Mouse (Mus musculus): Measurements from ENCODE around the gene Tcf7.

The Tcf7 gene

DNA sequence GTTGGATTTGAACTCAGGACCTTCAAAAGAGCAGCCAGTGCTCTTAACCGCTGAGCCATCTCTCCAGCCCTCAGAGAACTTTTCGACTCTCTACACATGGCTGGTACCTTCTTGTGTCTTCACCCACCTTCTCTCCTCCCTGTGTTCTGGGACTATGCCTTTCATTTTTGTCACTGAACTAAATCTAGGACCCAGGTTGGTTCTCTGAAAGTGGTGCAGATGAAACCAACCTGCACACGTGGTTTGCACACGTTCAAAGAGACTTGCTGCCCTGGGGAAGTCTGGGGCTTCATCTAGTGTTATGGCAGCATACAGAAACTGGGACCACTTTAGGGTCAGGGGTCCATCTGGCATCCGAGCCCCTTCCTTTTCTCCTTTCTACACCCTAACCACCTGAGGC, 15.5 kb downstream of the Tcf7 start:
- no peak for DNase-seq (ENCODE audit: low spot score)

DNA sequence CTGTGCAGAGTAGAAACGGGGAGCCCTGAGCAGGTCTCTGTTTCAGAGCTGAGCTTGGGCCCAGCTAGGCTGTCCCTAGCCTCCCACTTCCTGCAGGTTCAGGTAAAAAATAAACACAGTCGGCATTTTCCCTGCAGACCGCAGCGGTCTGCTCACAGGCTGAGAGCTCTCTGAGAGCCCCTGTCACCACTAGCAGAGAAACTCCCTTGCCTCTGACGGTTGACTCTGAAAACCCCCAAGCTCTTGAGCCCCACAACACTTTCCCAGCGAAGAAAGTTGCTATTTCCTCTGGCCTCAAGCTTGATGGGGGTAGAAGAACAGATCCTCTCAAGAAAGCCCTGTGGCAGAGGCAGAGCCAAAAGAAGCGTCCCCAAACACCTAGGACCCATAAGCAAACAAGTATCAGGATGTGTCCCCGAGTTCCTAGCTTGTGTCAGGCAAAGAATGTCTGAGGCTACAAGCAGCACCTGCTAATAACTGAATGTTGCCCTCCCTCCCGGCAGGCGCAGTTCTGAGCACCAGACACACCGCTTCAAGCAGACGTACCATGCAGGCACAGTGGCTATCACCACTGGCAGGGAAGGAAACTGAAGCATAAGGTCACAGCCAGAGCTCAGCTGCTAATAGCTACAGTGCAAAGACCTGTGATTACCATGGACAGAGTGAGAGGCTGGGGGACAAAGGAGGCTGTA, 17.1 kb downstream of the Tcf7 start:
- no peak for DNase-seq (ENCODE audit: low spot score)

DNA sequence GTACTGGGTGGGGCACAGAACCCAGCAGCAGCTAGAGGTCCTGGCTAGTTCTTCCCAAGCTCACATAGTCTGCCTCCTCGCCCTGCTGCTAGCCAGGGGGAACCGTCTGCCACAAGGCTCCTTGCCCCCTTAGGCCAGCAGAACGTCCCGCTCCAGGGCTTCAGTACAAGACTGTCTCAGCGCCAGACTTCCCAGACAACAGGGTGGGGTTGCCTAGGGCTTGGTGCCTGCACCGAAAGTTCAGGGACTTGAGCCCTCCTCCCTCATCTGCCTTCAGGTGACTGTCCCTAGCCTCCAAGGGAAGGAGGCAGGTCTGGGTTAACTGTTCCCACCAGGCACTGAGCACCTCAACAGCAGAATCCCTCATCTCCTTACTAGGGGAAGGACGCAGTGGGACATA, 17.9 kb downstream of the Tcf7 start:
- no peak for DNase-seq (ENCODE audit: low spot score)

DNA sequence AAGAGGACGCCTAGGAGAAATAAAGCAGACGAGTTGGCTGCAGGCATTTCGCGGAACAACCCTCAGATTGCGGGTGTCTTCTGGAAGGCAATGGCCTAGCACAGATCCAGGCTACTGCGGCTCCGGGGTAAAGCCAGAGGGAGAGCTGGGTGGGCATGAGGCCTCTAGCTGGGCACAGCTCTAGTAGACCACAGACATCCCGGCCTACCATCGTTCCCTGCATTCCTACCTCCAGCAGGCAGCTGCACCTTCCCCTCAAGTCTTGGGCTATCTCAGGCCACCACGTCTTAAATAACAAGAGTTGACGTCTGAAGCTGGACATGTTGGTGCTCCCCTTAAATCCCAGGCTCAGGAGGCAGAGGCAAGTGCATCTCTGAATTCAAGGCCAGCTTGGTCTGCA, 20.5 kb downstream of the Tcf7 start:
- DNase-seq (ENCODE audit: low spot score), result no peak

DNA sequence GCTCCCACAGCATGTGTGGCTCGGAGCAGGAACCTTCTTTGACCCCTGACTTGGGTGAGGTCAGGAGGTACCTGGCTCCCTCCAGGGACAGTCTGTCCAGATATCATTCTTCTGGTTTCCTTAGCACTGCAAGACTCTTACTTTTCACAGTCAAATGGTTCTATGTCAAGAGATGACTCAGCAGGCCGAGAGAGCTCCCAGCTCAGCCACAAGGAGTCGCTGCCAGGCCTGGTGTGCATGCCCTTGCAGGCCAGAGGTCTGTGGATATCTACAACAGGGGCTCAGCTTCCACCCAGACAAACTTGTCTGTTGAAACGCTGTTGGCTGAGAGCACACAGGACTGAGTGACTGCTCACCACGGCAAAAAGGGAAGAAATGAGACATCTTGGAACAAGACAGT, 20.9 kb downstream of the Tcf7 start:
- no peak for DNase-seq (ENCODE audit: low spot score)

DNA sequence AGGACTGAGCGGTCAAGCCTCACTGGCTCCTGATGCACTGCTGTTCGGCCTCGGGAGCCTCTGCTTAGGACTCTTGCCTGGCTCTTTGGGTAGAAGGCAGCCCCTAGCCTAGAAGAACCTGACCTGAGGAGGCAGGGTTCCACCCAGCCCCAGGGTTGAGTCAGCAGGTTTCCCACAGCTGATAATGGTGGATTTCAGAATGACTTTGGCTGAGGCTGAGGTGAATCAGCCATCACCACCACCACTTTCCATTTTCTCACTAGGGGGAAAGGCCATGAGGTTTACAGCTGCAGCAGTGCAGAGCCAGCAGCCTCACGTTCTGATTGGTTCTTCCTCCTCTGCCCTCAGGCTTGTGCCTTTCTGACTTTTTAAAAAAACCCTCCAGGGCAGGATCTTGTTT, 21.9 kb downstream of the Tcf7 start:
- no peak for DNase-seq (ENCODE audit: low spot score)

- no peak for DNase-seq (ENCODE audit: low spot score)
Measured at GRCm38 (mm10) chr11:52258711-52259110, 24.1 kb downstream of the Tcf7 start.

DNA sequence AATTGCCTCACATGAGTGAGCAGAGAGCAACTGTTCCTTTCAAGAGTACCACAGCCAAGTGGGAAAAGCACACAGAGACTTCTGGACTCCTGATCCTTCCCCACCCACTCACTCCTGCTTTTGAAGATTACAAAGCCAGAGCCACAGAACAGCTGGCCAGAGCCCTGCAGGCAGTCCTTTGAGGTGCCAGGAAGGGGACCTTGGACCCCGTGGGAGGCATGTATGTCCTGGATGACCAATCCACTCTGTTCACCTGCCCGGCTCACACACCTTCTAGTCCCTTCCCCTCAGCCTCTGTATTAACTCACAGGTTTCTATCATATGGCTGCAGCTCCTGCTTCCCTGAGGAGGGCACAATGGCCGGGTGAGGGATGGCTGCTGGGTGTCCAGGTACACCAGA, 25.4 kb downstream of the Tcf7 start:
- DNase-seq (ENCODE audit: low spot score), result no peak

- no peak for DNase-seq (ENCODE audit: low spot score)
Measured at GRCm38 (mm10) chr11:52255077-52255476, 27.7 kb downstream of the Tcf7 start.

GRCm38 (mm10) chr11:52253674-52254375, 29.0 kb downstream of the Tcf7 start:
- peak; percentile 47 for DNase-seq (ENCODE audit: low spot score)

DNA sequence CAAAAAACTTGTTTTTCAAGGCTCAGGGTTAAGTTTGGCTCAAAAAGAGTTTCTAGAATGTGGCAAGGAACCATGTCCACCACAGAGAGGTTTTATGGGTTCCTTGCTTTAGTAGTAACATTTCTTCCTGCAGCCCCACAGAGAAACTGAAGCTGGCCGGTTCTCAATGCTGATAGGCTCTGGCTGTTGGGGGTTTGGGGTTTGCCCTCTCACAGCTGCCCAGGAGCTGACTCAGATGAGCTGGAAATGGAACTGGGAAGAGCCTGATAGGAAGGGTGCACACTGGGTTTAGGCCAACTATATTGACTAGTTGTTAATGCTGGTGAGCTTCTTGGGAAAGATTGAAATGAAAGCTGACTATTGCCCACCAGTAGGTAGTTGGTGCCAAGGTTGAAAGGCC, 30.1 kb downstream of the Tcf7 start:
- DNase-seq (ENCODE audit: low spot score), result no peak

- no peak for DNase-seq (ENCODE audit: low spot score)
Measured at GRCm38 (mm10) chr11:52251770-52252169, 31.0 kb downstream of the Tcf7 start.

DNA sequence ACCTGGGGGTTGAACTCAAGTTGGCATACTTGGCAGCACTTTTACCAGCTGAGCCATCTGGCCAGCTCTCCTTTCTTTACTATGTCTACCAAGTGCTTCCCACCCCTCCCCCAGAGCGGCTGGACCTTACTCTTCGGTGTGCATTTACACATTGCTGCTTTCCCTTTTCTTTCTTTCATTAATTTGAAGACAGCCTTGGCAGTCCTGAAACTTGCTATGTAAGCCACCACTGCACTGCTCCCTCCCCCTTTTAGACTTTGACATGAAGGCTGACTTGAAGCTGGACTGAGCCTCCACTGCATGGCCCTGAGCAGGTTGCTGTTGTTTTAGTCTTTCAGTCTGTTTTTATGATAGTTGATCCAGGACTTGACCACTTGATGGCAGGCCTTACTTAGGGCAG, 33.4 kb downstream of the Tcf7 start:
- DNase-seq (ENCODE audit: low spot score), result no peak

GRCm38 (mm10) chr11:52240898-52241542, 41.8 kb downstream of the Tcf7 start:
- DNase-seq (ENCODE audit: low spot score), result no peak

DNA sequence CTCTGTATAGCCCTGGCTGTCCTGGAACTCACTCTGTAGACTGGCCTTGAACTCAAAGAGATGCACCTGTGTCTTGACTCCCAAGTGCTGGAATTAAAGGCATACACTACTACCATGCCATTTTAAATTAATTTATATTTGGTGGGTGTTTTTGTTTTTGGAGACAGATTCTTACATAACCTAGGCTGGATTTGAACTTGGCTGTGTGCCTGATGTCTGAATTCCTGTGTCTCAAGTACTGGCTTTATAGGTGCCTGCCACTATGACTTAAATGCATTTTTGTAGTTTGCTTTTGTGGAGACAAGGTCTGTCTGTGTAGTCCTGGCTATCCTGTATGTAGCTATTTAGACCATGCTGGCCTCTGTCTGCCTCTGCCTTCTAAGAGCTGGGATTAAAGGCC, 48.3 kb downstream of the Tcf7 start:
- DNase-seq (ENCODE audit: low spot score), result no peak

- no peak for DNase-seq (ENCODE audit: low spot score)
Measured at GRCm38 (mm10) chr11:52233906-52234305, 48.9 kb downstream of the Tcf7 start.

DNA sequence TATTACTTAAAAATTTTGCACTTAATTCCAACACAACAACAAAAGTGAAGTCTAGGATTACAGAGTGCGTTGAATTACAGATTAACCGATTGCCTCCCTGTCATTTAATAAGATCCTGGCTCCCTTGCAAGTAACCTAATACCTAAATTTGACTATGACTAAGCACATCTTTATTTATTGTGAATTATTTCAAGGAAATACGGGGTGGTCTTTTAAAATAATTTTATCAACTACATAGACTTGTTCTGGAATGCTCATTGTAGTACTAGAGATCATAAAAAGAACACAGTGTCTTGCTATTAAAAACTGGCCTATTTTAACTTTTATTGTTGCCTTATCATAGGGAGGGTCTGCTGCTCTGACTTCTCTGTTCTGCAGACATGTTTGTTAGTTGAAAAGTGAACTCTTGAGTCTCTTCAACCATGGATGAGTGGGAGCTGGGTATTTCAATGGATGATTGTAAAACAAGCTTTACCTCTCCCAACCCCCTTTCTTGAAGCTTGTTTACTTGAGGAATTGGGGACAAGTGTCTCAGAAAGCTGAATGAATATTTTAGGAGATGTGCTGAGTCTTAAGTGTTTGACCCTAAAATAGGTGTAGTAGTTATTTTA, 49.7 kb downstream of the Tcf7 start:
- DNase-seq (ENCODE audit: low spot score), result no peak

DNA sequence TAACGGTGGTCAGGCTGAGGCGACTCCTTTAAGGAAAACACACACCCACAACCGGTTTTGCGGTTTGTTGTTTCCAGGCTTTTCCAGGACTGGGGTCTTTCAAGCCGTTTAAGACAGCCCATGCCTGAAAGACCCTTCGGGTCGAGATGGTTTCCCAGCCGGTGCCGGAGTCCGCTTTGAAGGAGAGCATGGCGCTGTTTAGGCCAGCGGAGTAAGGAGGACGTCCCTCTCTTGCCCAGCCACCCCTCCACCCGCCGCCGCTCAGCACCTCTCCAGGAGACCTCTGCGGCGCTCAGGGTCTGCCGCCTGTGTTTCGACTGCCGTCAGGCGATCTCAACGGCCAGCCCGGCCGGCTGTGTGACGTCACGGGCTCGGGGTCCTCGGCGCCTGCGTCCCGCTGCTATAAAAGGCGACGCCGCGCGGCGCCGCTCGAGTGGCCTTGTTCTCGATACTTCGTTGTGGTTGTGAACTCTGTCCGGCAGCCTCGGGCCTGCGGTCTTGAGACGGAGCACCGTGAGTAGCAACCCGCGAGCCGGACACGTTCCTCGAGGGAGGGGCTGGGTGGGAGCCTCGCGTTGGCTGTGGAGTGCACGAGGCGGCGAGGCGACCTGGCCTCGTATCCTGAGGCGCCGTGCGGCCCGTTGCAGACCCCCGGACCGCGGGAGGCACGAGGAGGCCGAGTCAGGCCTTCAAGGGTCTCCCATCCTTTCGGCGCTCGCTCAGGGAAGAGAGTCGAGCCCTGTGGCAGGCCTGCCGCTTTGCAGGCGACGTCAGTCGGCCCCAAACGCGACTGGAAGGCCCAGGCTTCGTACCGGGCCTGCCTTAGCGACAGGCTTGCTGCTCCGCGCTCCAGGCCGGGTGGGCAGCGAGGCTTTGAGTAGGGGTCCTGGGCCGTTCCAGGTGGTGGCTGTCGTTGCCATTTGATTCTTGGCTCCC, 50.9 kb downstream of the Tcf7 start, which contains the start of gene Skp1a:
TSS of gene Skp1a (plus strand) at position 390 of the 936 bp plus-strand sequence.
- peak; percentile 84 for DNase-seq (ENCODE audit: low spot score)

- no peak for DNase-seq (ENCODE audit: low spot score)
Measured at GRCm38 (mm10) chr11:52230694-52231093, 52.1 kb downstream of the Tcf7 start.

DNA sequence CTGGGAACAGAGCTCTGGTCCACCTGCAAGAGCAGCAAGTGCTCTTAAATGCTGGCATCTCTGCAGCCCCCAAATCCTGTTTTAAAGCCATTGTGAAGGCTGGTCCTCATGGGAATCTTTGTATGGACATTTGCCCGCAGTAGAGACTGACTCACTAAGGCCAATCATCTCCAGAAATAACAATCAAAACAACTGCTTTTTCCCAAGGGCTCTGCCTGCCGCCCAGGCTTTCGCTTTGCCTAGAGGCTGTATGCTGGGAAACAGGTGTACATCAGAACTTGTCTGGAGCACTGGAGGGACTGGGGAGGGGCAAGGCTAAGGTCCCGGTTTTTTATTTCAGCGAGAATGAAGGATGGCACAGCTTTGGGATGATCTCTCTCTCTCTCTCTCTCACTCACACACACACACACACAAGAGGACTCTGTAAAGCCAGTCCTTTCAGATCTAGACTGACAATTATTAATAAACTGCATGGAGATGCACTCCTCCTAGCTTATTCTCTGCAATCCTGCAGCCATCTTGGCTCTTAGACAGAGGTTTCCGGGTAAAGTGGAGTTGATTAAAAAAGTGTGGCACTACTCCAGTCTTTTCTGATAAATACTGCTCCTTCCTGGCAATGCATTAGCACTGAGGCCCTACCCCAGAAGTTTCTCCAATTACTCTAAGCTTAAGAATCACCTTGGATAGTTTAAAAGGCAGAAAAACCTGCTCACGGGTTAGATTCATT, 53.9 kb downstream of the Tcf7 start:
- DNase-seq (ENCODE audit: low spot score), result no peak
